Comparison of ENCODE assay signal across 8 mouse cellular contexts in the genomic region with DNA sequence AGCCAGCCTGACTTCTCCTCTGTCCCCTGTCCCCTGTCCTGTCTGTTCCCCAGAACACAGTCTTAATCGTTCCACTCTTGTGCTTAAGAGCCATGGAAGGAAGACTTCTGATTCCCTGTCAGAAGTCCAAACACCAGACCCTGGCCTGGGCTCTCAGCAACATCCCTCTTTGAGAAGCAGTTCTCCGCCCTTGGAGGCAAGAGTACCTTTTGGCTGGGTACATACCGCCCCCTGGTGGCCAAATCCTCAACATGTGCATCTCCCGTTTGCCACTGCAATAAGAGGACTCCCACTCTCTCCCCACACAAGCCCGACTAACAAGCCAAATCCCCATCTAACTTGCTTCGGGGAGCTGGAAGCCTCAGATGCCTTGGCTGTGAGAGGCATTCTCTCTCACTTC. TPM values are rescaled to one million over a fixed set of nuclear protein-coding genes. Genes with fewer than 3 reads are reported as not detected.
DNase-seq lines count a peak whose midpoint lies in the region; TF ChIP-seq lines count a peak whose summit lies in the region.

No protein-coding gene starts in this region.

- whole genome bisulfite sequencing in heart, embryonic 10.5 days: 8% methylated on average over 6 of the region's 6 CpGs

- H3K27me3 ChIP-seq in heart, embryonic 10.5 days (ENCODE audit: insufficient read depth, poor library complexity, severe bottlenecking): peaks cover 33% of the 10 kb centered on the region; the same call in 1 of the 2 replicates

- peak; percentile 76 for TF ChIP-seq CTCF in embryonic fibroblast, embryonic 13.5 days (IDR thresholded peaks at IDR 0.05; ENCODE audit: borderline replicate concordance, insufficient read depth, low read length)

- no peaks in the 10 kb centered on the region for H3K36me3 ChIP-seq in heart, embryonic 10.5 days

- no peak overlapping the region for H3K27ac ChIP-seq in embryonic fibroblast, embryonic 13.5 days (ENCODE audit: insufficient read depth, low read length)
- H3K27ac ChIP-seq in heart, embryonic 10.5 days: no peak overlapping the region

- H3K4me1 ChIP-seq in embryonic fibroblast, embryonic 13.5 days (ENCODE audit: control insufficient read depth, insufficient read depth, low read length): no peaks in the 10 kb centered on the region
- H3K4me1 ChIP-seq in heart, embryonic 10.5 days: no peaks in the 10 kb centered on the region

- H3K4me3 ChIP-seq in embryonic fibroblast, embryonic 13.5 days (ENCODE audit: insufficient read depth, low read length): no peak overlapping the region
- no peak overlapping the region for H3K4me3 ChIP-seq in heart, embryonic 10.5 days

- TF ChIP-seq POLR2A in embryonic fibroblast, embryonic 13.5 days (IDR thresholded peaks at IDR 0.05; ENCODE audit: low read depth, low read length): no peak

- H3K9me3 ChIP-seq in heart, embryonic 10.5 days: no peaks in the 10 kb centered on the region

- DNase-seq in CD8-positive naive resting alpha-beta T cell, adult 2 months (ENCODE audit: low read depth in 2 of 2, low spot score in 2 of 2): peak; percentile 42 to 48
- peak; percentile 78 to 84 for DNase-seq in adrenal gland, postnatal 36 days
- DNase-seq in heart, embryonic 10.5 days (ENCODE audit: low spot score): peak; percentile 93
- peak; percentile 76 to 93 for DNase-seq in layer of hippocampus, adult 18-20 months (ENCODE audit: low spot score in 2 of 2)
- DNase-seq in lung, postnatal 10 days: peak; percentile 90
- peak; percentile 94 for DNase-seq in retina, embryonic 14.5 days (ENCODE audit: low spot score)
- DNase-seq in thymus, postnatal 36 days: peak; percentile 57 to 67

RNA-seq across cellular contexts. Expression of a gene that starts 32.3 kb away (rescaled TPM):
- not detected for total RNA-seq in adrenal gland, postnatal 36 days (2021)
- polyA plus RNA-seq in embryonic fibroblast, embryonic 13.5 days (2011; ENCODE audit: insufficient read length, low read depth, missing spikeins): 0.95 TPM in 1 of 2 replicates, not detected in the other
- polyA plus RNA-seq in heart, embryonic 10.5 days (2016; fragmentation: Nextera tagmentation; extraction: Ambion mirVana): 0.32 and 0.69 TPM in 2 replicates
- total RNA-seq in layer of hippocampus, adult 18-20 months (2021): 1 to 10 TPM; 6.7 to 7.1 TPM

RNA-seq across cellular contexts. Expression of a gene that starts 44.5 kb away (rescaled TPM):
- not detected for total RNA-seq in adrenal gland, postnatal 36 days (2021)
- polyA plus RNA-seq in embryonic fibroblast, embryonic 13.5 days (2011; ENCODE audit: insufficient read length, low read depth, missing spikeins): not detected in 2 replicates
- 0.84 and 1.1 TPM in 2 replicates for polyA plus RNA-seq in heart, embryonic 10.5 days (2016; fragmentation: Nextera tagmentation; extraction: Ambion mirVana)
- total RNA-seq in layer of hippocampus, adult 18-20 months (2021): under 1 TPM; 0.41 to 0.84 TPM

RNA-seq across cellular contexts. Expression of a gene that starts 44.5 kb away (rescaled TPM):
- 10 to 100 TPM; 82.2 to 94.1 TPM for total RNA-seq in adrenal gland, postnatal 36 days (2021)
- 66.1 and 75.0 TPM in 2 replicates for polyA plus RNA-seq in embryonic fibroblast, embryonic 13.5 days (2011; ENCODE audit: insufficient read length, low read depth, missing spikeins)
- 110 and 166 TPM in 2 replicates for polyA plus RNA-seq in heart, embryonic 10.5 days (2016; fragmentation: Nextera tagmentation; extraction: Ambion mirVana)
- total RNA-seq in layer of hippocampus, adult 18-20 months (2021): 10 to 100 TPM; 58.4 to 62.8 TPM

RNA-seq across cellular contexts. Expression of a gene that starts 49.3 kb away (rescaled TPM):
- not detected for total RNA-seq in adrenal gland, postnatal 36 days (2021)
- not detected in 2 replicates for polyA plus RNA-seq in embryonic fibroblast, embryonic 13.5 days (2011; ENCODE audit: insufficient read length, low read depth, missing spikeins)
- 0.70 and 1.7 TPM in 2 replicates for polyA plus RNA-seq in heart, embryonic 10.5 days (2016; fragmentation: Nextera tagmentation; extraction: Ambion mirVana)
- total RNA-seq in layer of hippocampus, adult 18-20 months (2021): not detected

Comparison
In these comparisons a context has a peak if more than half of its experiments do, and no peak if none do; other contexts are left out.
1. RNA of a gene that starts 32.3 kb away (total RNA-seq): 6.7 to 7.1 TPM in layer of hippocampus, adult 18-20 months; not detected in adrenal gland, postnatal 36 days; every median in the first group is over 4 times any median in the second.
2. Peak in every context shown above with its lines, with median percentiles within 50 percentile points of each other: DNase-seq.